Mouse (Mus musculus) embryonic facial prominence, embryonic 12.5 days (tissue): ENCODE data around the gene Pdcd1lg2. TPM values are rescaled to one million over a fixed set of nuclear protein-coding genes. Genes with fewer than 3 reads are reported as not detected.

Experiments used
- ATAC-seq: fragments of 200-750 bp; cut with Nextera tagmentation; 2 replicates; pipeline ENCODE4 v1.8.0; 2017; ENCODE audit not compliant: insufficient number of reproducible peaks, insufficient read depth, low FRiP score, low TSS enrichment
- H3K27ac ChIP-seq: fragments of 300-500 bp; sonication (generic); 2 replicates; pipeline ENCODE4 v1.5.1; 2016; ENCODE audit warnings: mild to moderate bottlenecking
- H3K27me3 ChIP-seq: fragments of 300-500 bp; sonication (generic); 2 replicates; pipeline ENCODE4 v1.6.1; 2016; ENCODE audit warnings: mild to moderate bottlenecking, moderate library complexity
- H3K36me3 ChIP-seq: fragments of 300-500 bp; sonication (generic); 2 replicates; pipeline ENCODE4 v1.6.1; 2016; ENCODE audit warnings: mild to moderate bottlenecking
- H3K4me1 ChIP-seq: fragments of 300-500 bp; sonication (generic); 2 replicates; pipeline ENCODE4 v1.6.1; 2016
- H3K4me2 ChIP-seq: fragments of 300-500 bp; sonication (generic); replicated peaks from 2 replicates; pipeline ENCODE4 v1.6.1; 2016; ENCODE audit warnings: mild to moderate bottlenecking, moderate library complexity
- H3K4me3 ChIP-seq: fragments of 300-500 bp; sonication (generic); 2 replicates; pipeline ENCODE4 v1.5.1; 2016; ENCODE audit warnings: mild to moderate bottlenecking
- H3K9ac ChIP-seq: fragments of 300-500 bp; sonication (generic); 2 replicates; pipeline ENCODE4 v1.6.1; 2016; ENCODE audit warnings: mild to moderate bottlenecking, moderate library complexity
- H3K9me3 ChIP-seq: fragments of 300-500 bp; sonication (generic); 2 replicates; pipeline ENCODE4 v1.6.1; 2016; ENCODE audit warnings: mild to moderate bottlenecking, moderate library complexity
- WGBS: fragments of 180-500 bp; shearing (Covaris S2); methylation state at CpG from one replicate; pipeline ENCODE4 v1.1.7; 2016; 5-methylcytosine and 5-hydroxymethylcytosine counted together
- polyA plus RNA-seq: library from polyadenylated mRNA; unstranded; fragments of >200 nt; fragmentation: Nextera tagmentation; extraction: Ambion mirVana; gene quantifications from 2 replicates; pipeline ENCODE4 v1.2.1, GENCODE M21; 2016

The Pdcd1lg2 gene
- polyA plus RNA-seq, 1 experiment from 2014 or later = 0.15 TPM

DNA sequence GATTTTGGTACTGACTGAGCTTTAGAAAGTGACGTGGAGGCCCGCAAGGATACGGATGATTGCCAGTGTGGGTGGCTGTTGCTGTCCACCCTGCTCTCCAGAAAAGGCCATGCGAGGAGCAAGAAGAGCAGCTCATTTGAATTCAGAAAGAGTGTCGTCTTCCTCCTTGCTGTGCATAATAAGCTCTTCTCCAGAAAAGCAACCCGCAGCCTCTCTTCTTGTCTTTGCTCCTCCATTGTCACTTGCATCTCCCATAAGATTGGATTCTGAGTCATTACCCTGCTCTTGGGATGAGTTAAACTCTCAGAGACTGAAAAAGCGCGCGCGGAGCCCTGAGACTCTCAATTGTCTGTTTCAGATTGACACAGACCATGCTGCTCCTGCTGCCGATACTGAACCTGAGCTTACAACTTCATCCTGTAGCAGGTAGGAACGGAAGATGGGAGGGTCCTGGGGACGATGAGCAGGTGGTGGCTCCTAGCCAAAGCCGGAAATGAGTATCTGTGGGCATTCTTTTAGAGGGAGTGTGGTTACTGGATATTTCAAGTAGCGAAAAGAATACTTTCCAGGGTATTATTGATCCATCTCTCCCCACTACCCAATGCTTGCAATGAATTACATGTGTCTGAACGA is 11.4 kb downstream of the Pdcd1lg2 start:
- Histone ChIP-seq H3K9me3 (no peaks in the 10 kb centered on the region), H3K27ac (no peak overlapping the region), H3K4me1 (0 out of 2 replicates have a peak, but pooled peaks cover 4% of the 10 kb centered on the region), H3K36me3 (no peaks in the 10 kb centered on the region), H3K4me3 (no peak overlapping the region), H3K27me3 (no peaks in the 10 kb centered on the region), H3K4me2 (no peak overlapping the region), H3K9ac (no peak overlapping the region)
- ATAC-seq = no peak
- 84% methylated on average over 16 of the region's 16 CpGs for WGBS

DNA sequence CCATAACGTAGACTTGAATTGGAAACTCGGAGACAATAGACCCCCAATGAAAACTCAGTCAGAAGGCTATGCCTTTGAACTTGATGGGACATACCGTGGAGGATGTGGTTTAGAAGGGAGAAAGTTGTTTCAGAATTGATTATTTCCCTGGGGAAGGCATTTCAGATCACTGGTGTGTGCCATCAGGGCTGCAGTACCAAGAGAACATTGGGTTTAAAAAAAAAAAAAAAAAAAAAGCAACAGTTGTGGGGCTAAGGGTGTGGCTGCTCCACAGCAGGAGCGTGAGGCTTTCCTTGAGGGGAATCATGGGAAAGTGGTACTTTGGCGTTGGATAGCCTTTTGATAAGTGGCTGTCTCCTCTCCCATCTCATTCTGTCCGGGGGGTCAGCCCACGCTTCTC is 12.1 kb downstream of the Pdcd1lg2 start:
- H3K27me3 ChIP-seq = no peaks in the 10 kb centered on the region
- H3K4me3 ChIP-seq = no peak overlapping the region
- 0 out of 2 replicates have a peak, but pooled peaks cover 4% of the 10 kb centered on the region for H3K4me1 ChIP-seq
- H3K4me2 ChIP-seq = no peak overlapping the region
- 82% methylated on average over 7 of the region's 7 CpGs for WGBS
- H3K36me3 ChIP-seq = no peaks in the 10 kb centered on the region
- ATAC-seq = no peak
- H3K9ac ChIP-seq = no peak overlapping the region
- no peaks in the 10 kb centered on the region for H3K9me3 ChIP-seq
- H3K27ac ChIP-seq = no peak overlapping the region

DNA sequence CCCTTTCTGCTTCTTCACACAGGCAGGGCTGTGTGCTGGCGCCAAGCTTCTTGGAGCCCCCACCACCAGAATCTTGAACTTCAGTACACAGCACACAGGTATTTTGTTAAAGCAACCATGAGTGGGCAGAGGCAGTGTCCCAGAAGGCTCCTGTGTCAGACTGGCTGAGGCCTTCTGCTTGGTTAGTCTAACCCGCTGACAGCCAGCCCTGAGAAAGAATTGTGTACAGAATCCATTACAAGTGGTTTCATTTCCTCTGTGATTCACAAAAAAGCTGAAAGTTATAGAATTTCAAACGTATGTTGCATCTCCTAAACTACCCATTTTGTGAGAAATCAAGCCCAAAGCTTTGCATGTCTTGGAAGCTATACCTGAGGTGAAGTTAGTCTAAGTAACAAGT is 19.8 kb downstream of the Pdcd1lg2 start:
- WGBS = 81% methylated on average over 3 of the region's 3 CpGs

GRCm38 (mm10) chr19:29430953-29431352 is 20.2 kb downstream of the Pdcd1lg2 start:
- Histone ChIP-seq H3K27me3 (no peaks in the 10 kb centered on the region), H3K4me2 (no peak overlapping the region), H3K9me3 (no peaks in the 10 kb centered on the region), H3K27ac (no peak overlapping the region), H3K36me3 (no peaks in the 10 kb centered on the region), H3K9ac (no peak overlapping the region), H3K4me1 (no peaks in the 10 kb centered on the region), H3K4me3 (no peak overlapping the region)
- ATAC-seq = no peak
- WGBS = 64% methylated on average over 3 of the region's 3 CpGs

More for the DNA sequence above, 19.8 kb downstream of the Pdcd1lg2 start:
- no peak overlapping the region for H3K9ac ChIP-seq
- no peaks in the 10 kb centered on the region for H3K4me1 ChIP-seq
- no peaks in the 10 kb centered on the region for H3K36me3 ChIP-seq
- no peak overlapping the region for H3K4me3 ChIP-seq
- no peak overlapping the region for H3K27ac ChIP-seq
- no peaks in the 10 kb centered on the region for H3K9me3 ChIP-seq
- ATAC-seq = no peak
- H3K27me3 ChIP-seq = no peaks in the 10 kb centered on the region
- no peak overlapping the region for H3K4me2 ChIP-seq

GRCm38 (mm10) chr19:29436793-29437479 is 26.2 kb downstream of the Pdcd1lg2 start:
- no peak for ATAC-seq
- no peak overlapping the region for H3K4me2 ChIP-seq
- no peak overlapping the region for H3K27ac ChIP-seq
- no peaks in the 10 kb centered on the region for H3K4me1 ChIP-seq
- no peaks in the 10 kb centered on the region for H3K27me3 ChIP-seq
- 82% methylated on average over 18 of the region's 18 CpGs for WGBS
- no peak overlapping the region for H3K4me3 ChIP-seq
- no peaks in the 10 kb centered on the region for H3K9me3 ChIP-seq
- no peak overlapping the region for H3K9ac ChIP-seq
- H3K36me3 ChIP-seq = no peaks in the 10 kb centered on the region

- H3K4me1 ChIP-seq = no peaks in the 10 kb centered on the region
- H3K27ac ChIP-seq = no peak overlapping the region
- WGBS = 88% methylated on average over 1 of the region's 1 CpGs
- no peak for ATAC-seq
- no peaks in the 10 kb centered on the region for H3K9me3 ChIP-seq
- H3K9ac ChIP-seq = no peak overlapping the region
- no peak overlapping the region for H3K4me2 ChIP-seq
- H3K4me3 ChIP-seq = no peak overlapping the region
- no peaks in the 10 kb centered on the region for H3K27me3 ChIP-seq
- H3K36me3 ChIP-seq = no peaks in the 10 kb centered on the region
Measured at GRCm38 (mm10) chr19:29437849-29438248, 27.1 kb downstream of the Pdcd1lg2 start.

DNA sequence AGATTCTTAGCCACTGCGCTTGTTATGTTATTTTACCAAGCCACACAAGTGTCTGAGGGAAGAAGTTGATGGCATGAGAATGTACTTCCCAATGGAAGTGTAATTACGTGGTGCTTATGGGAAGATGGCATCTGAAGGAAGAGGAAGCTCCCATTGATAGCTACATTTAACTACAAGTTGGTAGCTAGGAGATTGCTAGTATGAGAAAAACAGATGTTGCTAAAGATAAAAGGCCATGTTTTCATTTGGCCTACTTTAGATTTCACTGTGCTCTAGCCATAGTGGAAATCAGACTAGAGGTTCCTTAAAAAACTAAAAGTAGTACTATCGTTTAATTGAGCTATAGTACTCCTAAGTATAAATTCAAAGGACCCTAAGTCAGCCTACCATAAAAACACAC is 28.5 kb downstream of the Pdcd1lg2 start:
- Histone ChIP-seq H3K27me3 (no peaks in the 10 kb centered on the region), H3K9me3 (no peaks in the 10 kb centered on the region), H3K4me1 (no peaks in the 10 kb centered on the region), H3K36me3 (no peaks in the 10 kb centered on the region), H3K4me3 (no peak overlapping the region), H3K9ac (no peak overlapping the region), H3K27ac (no peak overlapping the region), H3K4me2 (no peak overlapping the region)
- no peak for ATAC-seq
- 81% methylated on average over 3 of the region's 3 CpGs for WGBS

DNA sequence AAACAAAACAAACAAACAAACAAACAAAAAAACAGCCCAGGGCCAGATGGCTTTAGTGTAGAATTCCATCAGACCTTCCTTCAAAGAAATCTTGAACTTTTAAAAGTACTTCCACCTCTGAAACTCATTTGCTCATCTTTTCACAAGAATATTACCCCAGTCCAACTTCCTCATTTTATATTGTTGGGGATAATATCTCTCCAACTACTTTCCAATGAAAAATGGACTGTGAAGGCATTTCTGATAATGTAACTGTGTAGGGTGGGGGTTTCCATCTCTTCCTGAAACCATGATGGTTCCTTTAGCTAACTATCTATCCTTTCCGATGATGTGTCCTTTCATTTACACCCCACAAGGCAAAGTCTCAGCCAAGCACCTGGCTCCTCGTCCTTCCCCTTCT is 31.8 kb downstream of the Pdcd1lg2 start:
- Histone ChIP-seq H3K4me1 (no peaks in the 10 kb centered on the region), H3K27ac (no peak overlapping the region), H3K4me2 (no peak overlapping the region), H3K9me3 (no peaks in the 10 kb centered on the region), H3K9ac (no peak overlapping the region), H3K4me3 (no peak overlapping the region), H3K36me3 (no peaks in the 10 kb centered on the region), H3K27me3 (no peaks in the 10 kb centered on the region)
- 85% methylated on average over 2 of the region's 2 CpGs for WGBS
- no peak for ATAC-seq

- no peaks in the 10 kb centered on the region for H3K9me3 ChIP-seq
- WGBS = 82% methylated on average over 3 of the region's 3 CpGs
- no peak overlapping the region for H3K9ac ChIP-seq
- no peak for ATAC-seq
- no peaks in the 10 kb centered on the region for H3K36me3 ChIP-seq
- H3K4me3 ChIP-seq = no peak overlapping the region
- no peak overlapping the region for H3K27ac ChIP-seq
- H3K4me2 ChIP-seq = no peak overlapping the region
- H3K27me3 ChIP-seq = no peaks in the 10 kb centered on the region
- no peaks in the 10 kb centered on the region for H3K4me1 ChIP-seq
Measured at GRCm38 (mm10) chr19:29444364-29444763, 33.6 kb downstream of the Pdcd1lg2 start.

DNA sequence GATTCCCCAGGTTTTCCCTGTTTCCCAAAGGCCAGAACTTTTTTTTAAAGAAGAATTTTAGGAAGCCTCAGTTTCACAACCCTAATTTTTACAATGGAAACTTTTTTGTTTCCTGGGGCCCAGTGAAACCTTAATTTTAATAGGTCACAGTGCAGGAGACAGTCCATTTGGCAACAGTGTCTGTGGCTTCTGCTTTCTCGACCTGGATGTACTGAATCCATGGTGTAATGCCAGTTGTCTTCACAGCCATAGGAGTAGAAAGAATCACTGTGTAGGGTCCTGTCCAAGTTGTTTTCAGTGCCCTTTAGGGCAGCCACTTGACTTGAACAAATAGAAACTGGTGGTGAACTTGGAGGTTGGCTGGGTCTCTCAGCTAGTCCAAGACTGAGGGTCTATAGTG is 37.7 kb downstream of the Pdcd1lg2 start:
- Histone ChIP-seq H3K4me1 (no peaks in the 10 kb centered on the region), H3K27me3 (no peaks in the 10 kb centered on the region), H3K27ac (no peak overlapping the region), H3K36me3 (no peaks in the 10 kb centered on the region), H3K4me3 (no peak overlapping the region), H3K9ac (no peak overlapping the region), H3K9me3 (no peaks in the 10 kb centered on the region), H3K4me2 (no peak overlapping the region)
- no peak for ATAC-seq
- WGBS = 73% methylated on average over 1 of the region's 1 CpGs

GRCm38 (mm10) chr19:29450376-29450775 is 39.7 kb downstream of the Pdcd1lg2 start:
- Histone ChIP-seq H3K4me2 (no peak overlapping the region), H3K4me3 (no peak overlapping the region), H3K4me1 (no peaks in the 10 kb centered on the region), H3K27ac (no peak overlapping the region), H3K27me3 (no peaks in the 10 kb centered on the region), H3K36me3 (no peaks in the 10 kb centered on the region), H3K9me3 (no peaks in the 10 kb centered on the region), H3K9ac (no peak overlapping the region)
- WGBS = 86% methylated on average over 8 of the region's 8 CpGs
- no peak for ATAC-seq

DNA sequence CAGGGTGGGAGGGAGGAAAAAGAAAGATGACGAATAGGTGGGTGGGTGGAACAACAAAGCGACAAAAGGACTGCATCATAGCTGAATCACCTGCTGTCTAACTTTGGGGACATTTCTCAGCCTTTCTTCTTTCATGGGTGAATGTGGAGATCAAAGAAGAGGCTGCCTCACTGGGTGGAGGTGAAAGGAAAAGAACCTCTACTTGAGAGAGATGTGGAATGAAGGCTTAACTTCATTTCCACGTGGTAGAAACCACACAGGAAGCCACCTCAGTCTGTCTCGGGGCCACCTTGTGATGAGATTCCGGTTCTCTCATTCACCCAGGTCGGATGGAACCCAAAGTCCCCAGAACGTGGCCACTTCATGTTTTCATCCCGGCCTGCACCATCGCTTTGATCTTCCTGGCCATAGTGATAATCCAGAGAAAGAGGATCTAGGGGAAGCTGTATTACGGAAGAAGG is 43.5 kb downstream of the Pdcd1lg2 start:
- no peaks in the 10 kb centered on the region for H3K27me3 ChIP-seq
- no peaks in the 10 kb centered on the region for H3K4me1 ChIP-seq
- no peak overlapping the region for H3K9ac ChIP-seq
- H3K4me3 ChIP-seq = no peak overlapping the region
- H3K27ac ChIP-seq = no peak overlapping the region
- no peak overlapping the region for H3K4me2 ChIP-seq
- ATAC-seq = no peak
- H3K9me3 ChIP-seq = no peaks in the 10 kb centered on the region
- no peaks in the 10 kb centered on the region for H3K36me3 ChIP-seq
- WGBS = 83% methylated on average over 10 of the region's 10 CpGs
